Mouse (Mus musculus) liver, adult (tissue): ENCODE data around the gene Mrpl9.

Experiments used
- GATA4 ChIP-seq: IDR thresholded peaks from 2 replicates; pipeline ENCODE4 v1.6.1; 2014; ENCODE audit warnings: mild to moderate bottlenecking, low read length; ENCODE audit not compliant: insufficient replicate concordance

The Mrpl9 gene

GRCm38 (mm10) chr3:94442951-94443596 is at the start of gene Mrpl9:
TSS of gene Mrpl9 (plus strand) at chr3:94443318.
- TF ChIP-seq GATA4, result peak; percentile 48; the same call in 1 of the 2 replicates

DNA sequence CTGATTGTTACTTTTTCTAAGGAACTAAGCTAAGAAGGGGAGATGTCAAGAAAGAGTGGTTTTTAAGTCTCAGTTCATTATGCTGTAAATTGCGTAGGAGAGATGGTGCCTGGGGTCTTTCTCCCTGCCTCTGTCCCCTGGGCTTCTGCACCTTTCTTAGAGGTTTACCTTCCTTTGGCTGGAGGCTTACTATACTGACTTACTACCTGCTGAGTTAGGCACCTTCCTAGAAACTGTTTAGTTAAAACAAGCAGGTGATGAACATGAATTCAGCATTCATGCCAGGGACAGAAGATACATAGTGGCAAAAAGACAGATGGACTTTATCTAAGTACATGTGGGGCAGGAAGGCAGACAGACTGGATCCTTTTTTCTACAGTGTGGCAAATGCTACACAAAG is 46.8 kb upstream of the Mrpl9 start:
- no peak for TF ChIP-seq GATA4

DNA sequence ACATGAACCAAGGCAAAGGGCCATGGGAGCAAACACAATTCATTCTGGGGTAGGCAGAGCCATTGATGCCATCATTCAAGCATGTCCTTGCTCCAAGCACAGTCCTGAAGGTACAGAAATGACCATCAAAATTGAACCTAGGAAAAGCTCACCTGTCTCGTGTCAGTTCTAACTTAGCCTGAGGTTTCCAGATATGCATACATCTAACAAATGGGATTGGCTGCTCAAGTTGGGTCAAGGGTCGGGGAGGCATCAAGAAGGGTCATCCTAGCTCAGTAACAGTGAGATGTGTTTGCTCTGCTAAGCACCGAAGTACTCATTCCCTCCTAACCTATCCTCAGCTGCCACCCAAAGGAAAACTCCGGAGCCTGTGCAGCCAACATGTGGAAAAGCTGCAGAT is 46.3 kb upstream of the Mrpl9 start:
- no peak for TF ChIP-seq GATA4

DNA sequence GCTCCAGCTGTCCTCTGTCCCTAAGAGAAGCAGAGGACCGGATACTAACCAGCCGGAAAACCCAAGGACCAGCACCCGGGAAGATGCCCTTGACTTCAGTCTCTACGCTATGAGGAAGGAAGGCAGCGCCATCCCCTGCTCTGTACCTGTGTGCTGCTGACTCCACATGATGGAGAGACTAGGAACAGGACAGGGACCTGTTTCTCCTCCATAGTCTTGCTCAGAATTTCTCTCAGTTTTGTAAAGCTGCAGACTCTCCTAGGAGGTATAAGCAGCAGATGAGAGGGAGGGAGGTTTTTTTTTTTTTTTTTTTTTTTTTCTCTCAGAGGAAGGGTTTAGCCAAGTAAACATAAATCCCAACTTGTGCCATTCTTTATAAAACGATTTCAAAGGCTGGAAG is 44.9 kb upstream of the Mrpl9 start, which contains the start of gene Lingo4:
TSS of gene Lingo4 (plus strand) at position 301 of the 400 bp plus-strand sequence.
- no peak for TF ChIP-seq GATA4

DNA sequence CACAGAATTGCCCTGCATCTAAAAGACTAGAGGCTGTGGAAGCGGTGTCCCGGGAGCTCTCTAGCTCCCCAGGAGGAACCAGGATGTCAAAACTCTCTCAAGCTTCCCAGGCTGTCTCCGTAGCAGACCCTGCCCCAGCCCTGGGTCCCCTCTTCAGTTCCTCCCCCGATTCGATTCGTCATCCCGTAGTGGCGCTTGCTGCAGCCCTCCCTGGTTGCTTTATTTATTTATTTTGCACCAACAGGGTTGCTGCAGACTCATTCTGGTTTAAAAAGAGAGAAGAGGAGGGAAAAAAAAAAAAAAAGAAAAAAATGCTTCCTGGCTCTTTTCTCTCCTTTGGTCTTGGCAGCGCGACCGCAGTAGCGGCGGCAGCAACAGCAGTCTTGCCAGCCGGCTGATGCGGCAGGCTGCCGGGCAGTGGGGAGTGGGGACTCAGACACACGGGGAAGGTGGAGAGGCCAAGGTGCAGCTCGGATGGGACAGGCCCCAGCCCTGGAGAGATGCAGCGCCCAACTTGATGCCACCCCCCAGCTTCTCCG is 44.1 kb upstream of the Mrpl9 start:
- TF ChIP-seq GATA4, result no peak

DNA sequence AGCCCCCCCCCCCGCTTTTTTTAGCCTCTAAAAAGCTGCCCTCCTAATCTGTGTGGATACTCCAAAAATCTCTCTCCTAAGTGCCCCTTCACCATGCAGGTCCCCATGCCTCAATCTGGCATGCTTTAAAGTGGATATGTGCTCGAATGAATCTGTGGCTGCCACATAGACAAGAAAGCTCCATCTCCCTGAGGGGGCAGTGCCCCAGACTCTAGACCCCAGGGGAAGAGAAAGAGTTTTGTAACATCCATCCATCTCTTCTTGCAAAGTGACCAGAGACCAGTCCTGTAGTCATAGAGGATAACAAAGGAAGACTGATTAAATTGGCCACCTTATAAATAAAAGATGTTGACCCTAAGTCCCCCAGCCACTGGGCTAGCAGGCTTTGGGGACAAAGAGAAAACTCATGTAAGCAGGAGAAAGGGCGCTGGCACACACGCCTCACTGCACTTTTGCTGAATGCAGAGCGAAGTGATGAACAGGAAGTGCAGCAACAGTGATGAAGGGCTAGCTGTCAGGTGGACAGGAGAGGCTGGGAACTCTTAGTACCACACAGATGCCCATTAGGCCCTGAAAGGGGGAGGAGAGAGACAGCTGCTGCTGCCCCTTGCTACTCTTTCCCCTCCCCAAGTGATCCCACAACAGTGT is 43.3 kb upstream of the Mrpl9 start:
- TF ChIP-seq GATA4, result no peak

GRCm38 (mm10) chr3:94402451-94402850 is 40.7 kb upstream of the Mrpl9 start:
- no peak for TF ChIP-seq GATA4

DNA sequence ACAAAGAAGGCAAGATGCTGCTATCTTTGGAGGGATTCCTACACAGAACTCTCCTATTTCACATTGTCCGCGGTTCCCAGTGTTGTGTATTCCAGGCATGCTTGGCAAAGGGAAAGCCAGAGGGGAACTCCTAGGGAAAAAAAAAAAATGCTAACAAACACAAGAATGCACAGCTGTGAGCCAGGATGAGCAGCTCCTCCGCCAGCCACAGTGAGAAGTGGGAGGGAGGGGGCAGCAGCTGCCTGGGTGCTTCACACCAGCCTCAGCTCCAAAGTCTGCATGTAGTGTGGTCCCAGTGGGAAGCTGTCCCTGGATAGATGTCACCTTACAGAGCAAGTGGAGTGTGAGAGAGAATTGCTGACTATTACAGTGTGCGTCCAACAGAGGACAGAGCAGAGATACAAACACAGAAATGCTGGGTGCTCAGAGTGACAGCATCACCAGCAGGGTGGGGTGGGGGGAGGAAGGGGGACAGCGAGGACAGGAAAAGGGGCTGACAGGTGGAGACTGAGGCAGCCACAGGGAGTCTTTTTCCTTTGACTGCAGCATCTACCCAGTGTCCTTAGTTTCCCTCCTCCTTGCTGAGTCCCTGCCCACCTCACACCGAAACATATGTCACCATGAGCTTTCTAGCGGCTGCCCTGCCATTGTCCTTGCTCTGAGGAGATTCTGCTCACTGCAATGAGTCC is 38.6 kb upstream of the Mrpl9 start:
- no peak for TF ChIP-seq GATA4

GRCm38 (mm10) chr3:94405561-94405960 is 37.6 kb upstream of the Mrpl9 start:
- TF ChIP-seq GATA4, result no peak

DNA sequence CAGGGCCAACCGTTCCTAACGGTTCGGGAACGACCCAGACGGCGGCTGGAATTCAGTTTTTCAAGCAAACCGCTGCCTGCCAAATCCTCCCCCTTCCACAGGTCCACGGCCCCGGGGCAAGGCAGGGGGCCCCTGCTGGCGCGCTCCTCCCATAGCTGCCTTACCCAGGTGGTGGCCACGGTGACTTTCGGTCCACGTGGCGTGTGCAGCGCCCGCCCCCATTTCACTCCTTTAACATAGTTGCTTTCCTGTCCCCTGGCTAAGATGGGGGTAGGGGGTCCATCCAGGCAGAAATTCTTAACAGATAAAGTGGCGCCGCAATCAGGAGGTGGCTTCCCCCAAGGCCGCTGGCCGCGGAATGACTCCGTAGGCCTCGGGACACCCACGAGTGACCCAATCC is 30.6 kb upstream of the Mrpl9 start:
- TF ChIP-seq GATA4, result no peak

DNA sequence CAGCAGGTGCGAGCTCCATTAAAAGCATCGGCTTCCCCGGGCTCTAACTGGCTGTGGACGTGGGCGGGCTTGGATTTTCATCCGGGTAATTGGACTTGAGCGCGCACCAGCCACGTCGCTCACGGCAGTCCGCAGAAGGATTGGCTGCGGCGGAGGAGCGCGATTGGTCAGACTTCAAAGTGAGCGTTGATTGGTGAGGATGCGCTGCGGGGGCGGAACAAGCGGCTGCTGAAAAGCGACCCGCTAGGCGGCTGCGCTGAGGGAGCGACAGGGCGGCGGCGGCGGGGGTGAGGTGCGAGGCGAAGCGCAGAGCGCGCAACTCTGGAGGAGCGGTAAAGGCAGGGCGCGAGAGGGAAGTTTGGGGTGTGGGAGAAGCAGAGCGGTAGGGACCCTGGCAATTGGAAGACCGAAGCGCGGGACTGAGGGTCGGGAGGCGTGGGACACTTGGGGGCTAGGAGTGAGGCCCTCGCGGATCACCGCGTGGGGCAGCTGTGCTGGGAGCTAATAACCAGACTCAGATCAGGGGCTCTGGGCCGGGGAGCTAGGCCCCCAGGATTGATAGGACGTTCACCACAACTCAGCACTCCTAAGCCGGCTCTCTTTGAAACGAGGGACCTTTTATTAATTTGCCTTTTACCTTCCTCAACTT is 30.0 kb upstream of the Mrpl9 start, which contains the start of gene Tdrkh:
TSS of gene Tdrkh (plus strand) at position 243 of the 649 bp plus-strand sequence.
- TF ChIP-seq GATA4, result no peak

- no peak for TF ChIP-seq GATA4
Observed at GRCm38 (mm10) chr3:94430980-94431379, 12.1 kb upstream of the Mrpl9 start.

DNA sequence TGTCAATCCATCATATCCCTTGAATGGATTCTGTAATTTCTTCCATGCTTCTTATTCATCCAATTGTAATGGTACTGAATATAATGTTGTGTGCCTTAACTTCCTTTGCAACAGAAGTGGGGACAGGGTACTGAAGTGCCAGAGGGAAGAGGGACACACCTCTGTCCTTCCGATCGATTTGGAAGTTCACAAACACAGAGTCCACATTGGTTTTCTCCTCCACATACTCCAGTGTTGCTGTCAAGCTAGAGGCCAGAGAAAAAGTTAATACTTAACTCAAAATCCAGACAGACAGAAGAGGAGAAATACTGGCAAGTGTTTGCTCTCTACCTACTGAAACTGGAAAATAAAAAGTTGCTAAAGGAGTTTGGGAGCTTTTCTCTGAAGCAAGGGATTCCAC is 8.8 kb upstream of the Mrpl9 start:
- no peak for TF ChIP-seq GATA4

DNA sequence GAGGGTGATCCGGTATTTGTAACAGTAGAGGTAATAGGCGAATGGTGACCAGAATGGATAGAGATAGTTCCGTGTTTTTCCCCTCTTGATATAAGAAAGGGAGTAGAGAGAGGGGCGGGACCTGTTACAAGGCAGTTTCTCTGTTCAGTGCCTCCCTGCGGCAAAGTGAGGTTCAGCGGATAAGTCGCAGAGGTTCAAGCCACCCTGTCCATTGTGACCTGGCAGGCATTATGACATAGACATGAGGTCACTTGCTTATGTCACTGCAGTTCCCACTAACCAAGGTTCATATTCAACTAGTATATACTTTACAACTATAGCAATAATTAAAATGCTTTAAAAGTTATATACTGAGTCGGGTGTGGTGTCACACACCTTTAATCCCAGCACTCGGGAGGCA is 6.7 kb upstream of the Mrpl9 start:
- TF ChIP-seq GATA4, result no peak

DNA sequence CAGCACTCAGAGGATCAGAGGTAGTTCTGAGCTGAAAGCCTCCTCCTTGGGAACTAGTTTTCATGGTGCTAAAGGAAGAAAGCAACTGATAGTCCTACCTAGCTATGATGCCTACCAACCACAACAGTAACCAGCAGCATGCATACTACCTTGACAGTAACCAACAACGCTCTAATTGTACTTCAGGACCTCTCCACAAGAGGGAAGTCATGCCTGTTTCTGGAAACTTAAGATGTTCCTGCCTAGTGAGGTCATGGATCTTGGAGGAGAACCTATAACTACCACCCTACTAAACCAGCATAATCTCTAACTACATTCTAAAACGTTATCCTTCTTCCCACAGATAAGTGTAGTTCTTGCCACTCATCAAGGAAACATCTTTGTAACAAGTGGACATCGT is 1.9 kb upstream of the Mrpl9 start:
- no peak for TF ChIP-seq GATA4

DNA sequence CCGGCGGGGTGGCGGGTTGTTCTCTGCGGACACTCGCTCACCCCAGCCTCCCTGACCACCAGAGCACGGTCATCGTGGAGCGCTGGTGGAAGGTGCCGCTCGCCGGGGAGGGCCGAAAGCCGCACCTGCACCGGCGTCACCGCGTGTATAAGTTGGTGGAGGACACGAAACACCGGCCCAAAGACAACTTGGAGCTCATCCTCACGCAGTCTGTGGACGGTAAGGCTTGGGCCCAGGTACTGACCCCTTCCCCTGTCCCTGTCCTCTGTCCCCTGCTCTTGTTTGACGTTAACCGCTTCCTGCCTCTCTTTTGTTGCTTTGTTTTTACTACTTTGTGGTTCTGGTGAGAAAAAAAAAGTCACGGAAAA is 463 bp downstream of the Mrpl9 start, which contains the start of gene Oaz3:
TSS of gene Oaz3 (minus strand) at position 319 of the 368 bp plus-strand sequence.
- no peak for TF ChIP-seq GATA4

- TF ChIP-seq GATA4, result no peak
Observed at GRCm38 (mm10) chr3:94449377-94449776, 6.3 kb downstream of the Mrpl9 start.
